ENCODE assay signal across 16 mouse cellular contexts in the genomic region with DNA sequence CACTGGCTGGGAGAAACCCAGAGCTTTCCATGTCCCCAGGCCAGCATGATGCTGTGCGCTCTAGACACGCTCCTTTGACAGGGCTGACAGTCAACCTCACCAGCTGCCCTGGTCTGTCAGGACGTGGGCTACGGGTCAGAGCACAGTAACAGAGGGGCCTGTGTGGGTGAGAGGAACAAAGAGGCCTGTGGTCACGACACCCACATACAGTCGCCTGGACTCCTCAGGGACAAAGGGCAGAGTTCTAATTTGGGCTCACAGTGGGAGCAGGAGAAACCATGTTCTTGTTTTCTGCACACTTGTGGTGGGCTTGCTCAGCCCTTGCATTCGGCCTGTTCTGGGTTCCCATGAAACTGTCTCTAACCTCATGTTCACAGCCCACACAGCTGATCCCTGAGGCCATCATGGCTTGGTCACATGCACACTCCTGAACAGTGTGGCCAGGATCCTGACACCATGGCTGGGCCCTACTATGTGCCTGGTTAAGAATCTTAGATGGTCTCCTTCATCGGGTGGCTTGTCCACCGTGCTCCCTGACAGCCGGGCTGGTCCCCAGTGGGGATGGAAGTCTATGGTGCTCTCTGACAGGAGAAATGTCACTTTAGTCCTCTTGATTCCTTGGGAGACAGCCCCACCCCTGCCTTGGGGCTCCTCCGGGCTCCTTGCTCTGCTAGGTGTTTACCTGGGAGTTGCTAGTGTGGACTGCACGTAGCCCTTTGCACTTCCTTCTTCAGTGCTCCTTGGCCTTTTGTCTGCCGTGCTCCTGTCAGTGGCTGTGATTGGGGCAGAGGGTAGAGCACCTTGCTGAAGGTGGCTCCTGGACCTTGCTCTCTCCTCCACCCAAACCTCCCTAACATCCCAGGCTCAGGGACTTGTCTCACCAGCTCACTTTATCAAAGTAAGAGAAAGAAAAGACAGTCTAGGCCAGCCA. TPM values are rescaled to one million over a fixed set of nuclear protein-coding genes. Genes with fewer than 3 reads are reported as not detected.
A peak's percentile ranks its signal among the peaks of the same experiment; 100 is the strongest.
DNase-seq lines count a peak whose midpoint lies in the region; ATAC-seq and TF ChIP-seq lines count a peak whose summit lies in the region.
"Had no signal": no experiment of that assay in that cellular context is flagged by ENCODE, and none has a peak within 500 bp of the region (broad histone marks: within the 10 kb centered on the region; RNA-seq: fewer than 3 reads in every experiment).

No protein-coding gene starts in this region.

- peaks cover 10% of the 10 kb centered on the region for H3K4me1 ChIP-seq in kidney, embryonic 15.5 days
- H3K4me1 ChIP-seq in small intestine, adult 2 months (ENCODE audit: control insufficient read depth, insufficient read depth, insufficient read length, low read length): peaks cover 20% of the 10 kb centered on the region
- H3K4me1 ChIP-seq: heart, embryonic 15.5 days had no signal

- WGBS in kidney, embryonic 15.5 days: 73% methylated on average over 13 of the region's 13 CpGs
- WGBS in small intestine, adult 2 months: 57% methylated on average over 13 of the region's 13 CpGs

- H3K36me3 ChIP-seq in kidney, embryonic 15.5 days: no peaks in the 10 kb centered on the region
- H3K36me3 ChIP-seq in small intestine, adult 2 months (ENCODE audit: control insufficient read depth, insufficient read depth, low read length): no peaks in the 10 kb centered on the region
- H3K36me3 ChIP-seq: heart, embryonic 15.5 days had no signal

- 0 out of 2 replicates have a peak, but pooled peaks have one; percentile 31 for ATAC-seq in kidney, embryonic 15.5 days (replicated peaks; ENCODE audit: low FRiP score)
- ATAC-seq in common myeloid progenitor, adult 5-6 weeks (replicated peaks; ENCODE audit: low read depth, poor library complexity, severe bottlenecking): peak; percentile 14; the same call in 1 of the 2 replicates
- ATAC-seq in CD4-positive, CD25-positive, alpha-beta regulatory T cell, adult 4 months: no peak
- ATAC-seq: hindbrain, embryonic 16.5 days; Patski had no signal

- TF ChIP-seq CTCF in small intestine, adult 2 months (IDR thresholded peaks at IDR 0.05; ENCODE audit: extremely low read depth, insufficient read length, insufficient replicate concordance, low read depth, low read length): no peak

- H3K4me3 ChIP-seq in kidney, embryonic 15.5 days (replicated peaks): no peak overlapping the region
- no peak overlapping the region for H3K4me3 ChIP-seq in small intestine, adult 2 months (ENCODE audit: low read depth, low read length)
- H3K4me3 ChIP-seq: heart, embryonic 15.5 days had no signal

- H3K27ac ChIP-seq in kidney, embryonic 15.5 days: no peak overlapping the region
- peak overlapping the region; percentile 93 for H3K27ac ChIP-seq in small intestine, adult 2 months (ENCODE audit: insufficient read depth, low read depth, low read length)
- H3K27ac ChIP-seq: heart, embryonic 15.5 days had no signal

- peak; percentile 16; the same call in 1 of the 2 replicates for TF ChIP-seq POLR2A in small intestine, adult 2 months (IDR thresholded peaks at IDR 0.05; ENCODE audit: low read depth, low read length)

- no peak overlapping the region for H3K9ac ChIP-seq in kidney, embryonic 15.5 days
- H3K9ac ChIP-seq: heart, embryonic 15.5 days; lung, embryonic 14.5 days had no signal

- H3K27me3 ChIP-seq in kidney, embryonic 15.5 days: no peaks in the 10 kb centered on the region
- H3K27me3 ChIP-seq in small intestine, adult 2 months (ENCODE audit: control insufficient read depth, insufficient read depth, low read length): no peaks in the 10 kb centered on the region
- H3K27me3 ChIP-seq: heart, embryonic 15.5 days; Patski had no signal

- H3K4me2 ChIP-seq in kidney, embryonic 15.5 days: no peak overlapping the region
- H3K4me2 ChIP-seq: heart, embryonic 15.5 days; lung, embryonic 14.5 days had no signal

- H3K9me3 ChIP-seq in kidney, embryonic 15.5 days (replicated peaks): no peaks in the 10 kb centered on the region
- H3K9me3 ChIP-seq: heart, embryonic 15.5 days had no signal

- DNase-seq in kidney, adult 18-20 months: no peak
- DNase-seq in kidney, postnatal 14 days: peak; percentile 21
- no peak for DNase-seq in B cell, adult 2 months
- DNase-seq in cerebellum, adult 9-10 months: no peak
- DNase-seq: cerebellum, adult 18-20 months; embryo, embryonic 11 days; left cerebral cortex, postnatal 4 days; lung, embryonic 14.5 days; thymus, postnatal 25 days had no signal

RNA-seq across cellular contexts. Expression of a gene that starts 34.6 kb away (rescaled TPM):
- 93.6 and 98.5 TPM in 2 replicates for polyA plus RNA-seq in kidney, embryonic 15.5 days (2015; fragmentation: Nextera tagmentation; extraction: Ambion mirVana)
- total RNA-seq in common myeloid progenitor, adult 5-6 weeks (2017): 15.9 and 19.2 TPM in 2 replicates
- polyA plus RNA-seq in small intestine, adult 2 months (2012; rRNA removed): 55.8 and 59.7 TPM in 2 replicates
- 1 to 10 TPM in 1 of 2 experiments, not detected in 1; 1.5 TPM for polyA plus RNA-seq in CD4-positive, CD25-positive, alpha-beta regulatory T cell, adult 4 months (2017; shearing (Covaris generic))

RNA-seq across cellular contexts. Expression of a gene that starts 42.3 kb away (rescaled TPM):
- 21.3 and 24.7 TPM in 2 replicates for polyA plus RNA-seq in kidney, embryonic 15.5 days (2015; fragmentation: Nextera tagmentation; extraction: Ambion mirVana)
- 28.1 and 32.6 TPM in 2 replicates for total RNA-seq in common myeloid progenitor, adult 5-6 weeks (2017)
- 2.2 and 2.7 TPM in 2 replicates for polyA plus RNA-seq in small intestine, adult 2 months (2012; rRNA removed)
- polyA plus RNA-seq in CD4-positive, CD25-positive, alpha-beta regulatory T cell, adult 4 months (2017; shearing (Covaris generic)): 10 to 100 TPM; 24.4 to 29.2 TPM

Comparison
In these comparisons a context has a peak if more than half of its experiments do, and no peak if none do; other contexts are left out.
1. RNA of a gene that starts 34.6 kb away (polyA plus RNA-seq): 93.6 to 98.5 TPM in kidney, embryonic 15.5 days and 55.8 to 59.7 TPM in small intestine, adult 2 months; 1.5 TPM in CD4-positive, CD25-positive, alpha-beta regulatory T cell, adult 4 months; every median in the first group is over 10 times any median in the second.